Mouse (Mus musculus) forebrain, embryonic 12.5 days (tissue): ENCODE data around the gene Rsrc1. TPM values are rescaled to one million over a fixed set of nuclear protein-coding genes. Genes with fewer than 3 reads are reported as not detected.

Source experiments
- ATAC-seq: fragments of 200-750 bp; cut with Nextera tagmentation; 2 replicates; pipeline ENCODE4 v1.8.0; 2017; ENCODE audit warnings: moderate TSS enrichment; ENCODE audit not compliant: low FRiP score
- H3K27ac ChIP-seq: fragments of 300-500 bp; sonication (generic); 2 replicates; pipeline ENCODE4 v1.5.1; 2016; ENCODE audit warnings: mild to moderate bottlenecking
- H3K27me3 ChIP-seq: fragments of 300-500 bp; sonication (generic); 2 replicates; pipeline ENCODE4 v1.6.1; 2016; ENCODE audit warnings: mild to moderate bottlenecking
- H3K36me3 ChIP-seq: fragments of 300-500 bp; sonication (generic); replicated peaks from 2 replicates; pipeline ENCODE4 v1.6.1; 2016; ENCODE audit warnings: mild to moderate bottlenecking
- H3K4me1 ChIP-seq: fragments of 300-500 bp; sonication (generic); 2 replicates; pipeline ENCODE4 v1.6.1; 2016
- H3K4me2 ChIP-seq: fragments of 300-500 bp; sonication (generic); 2 replicates; pipeline ENCODE4 v1.6.1; 2016; ENCODE audit warnings: mild to moderate bottlenecking, moderate library complexity
- H3K4me3 ChIP-seq: fragments of 300-500 bp; sonication (generic); replicated peaks from 2 replicates; pipeline ENCODE4 v1.5.1; 2016; ENCODE audit warnings: mild to moderate bottlenecking
- H3K9ac ChIP-seq: fragments of 300-500 bp; sonication (generic); 2 replicates; pipeline ENCODE4 v1.6.1; 2016; ENCODE audit warnings: mild to moderate bottlenecking
- H3K9me3 ChIP-seq: fragments of 300-500 bp; sonication (generic); 2 replicates; pipeline ENCODE4 v1.6.1; 2016
- WGBS: fragments of 180-500 bp; shearing (Covaris S2); methylation state at CpG from one replicate; pipeline ENCODE4 v1.1.7; 2016; 5-methylcytosine and 5-hydroxymethylcytosine counted together
- polyA plus RNA-seq: library from polyadenylated mRNA; unstranded; fragments of >200 nt; fragmentation: Nextera tagmentation; extraction: Ambion mirVana; gene quantifications from 2 replicates; pipeline ENCODE4 v1.2.1, GENCODE M21; 2016

The Rsrc1 gene
- polyA plus RNA-seq: 40.3 and 44.5 TPM in 2 replicates

DNA sequence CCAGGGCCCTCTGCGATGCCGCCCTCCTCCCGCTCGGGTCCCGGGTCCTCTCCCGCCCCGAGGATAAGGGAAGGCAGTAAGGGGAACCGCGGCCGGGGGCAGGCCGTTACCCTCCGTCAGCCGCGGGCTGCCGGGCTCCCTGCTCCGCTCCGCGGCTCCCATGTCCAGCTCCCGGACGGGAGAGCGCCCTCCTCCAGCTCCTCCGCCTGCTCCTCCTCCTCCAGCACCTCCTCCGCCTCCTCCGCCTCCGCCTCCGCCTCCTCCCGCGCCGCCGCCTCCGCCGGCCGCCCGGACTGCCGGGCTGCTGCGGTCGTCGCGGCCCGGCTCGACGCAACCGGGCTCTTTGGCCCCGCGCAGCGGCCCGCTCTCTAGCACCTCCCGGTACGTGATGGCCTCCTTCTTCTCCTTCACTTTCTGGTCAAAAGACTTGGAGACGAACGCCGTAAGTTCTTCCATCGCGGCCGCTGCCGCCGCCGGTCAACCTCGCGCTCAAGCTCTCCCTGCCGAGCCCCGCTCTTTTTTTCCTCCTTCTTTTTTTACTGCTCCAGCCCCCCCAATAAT is at the start of gene Rsrc1:
Gene Rsrc1 (plus strand): TSS at position 290 of the 561 bp plus-strand sequence.
- Histone ChIP-seq H3K36me3 (no peaks in the 10 kb centered on the region), H3K27ac (peak within 1 kb of the TSS; percentile 65), H3K4me1 (peaks cover 31% of the 10 kb centered on the region), H3K27me3 (peaks cover 60% of the 10 kb centered on the region), H3K9me3 (no peaks in the 10 kb centered on the region), H3K4me3 (peak within 1 kb of the TSS; percentile 48), H3K9ac (peak within 1 kb of the TSS; percentile 59), H3K4me2 (peak within 1 kb of the TSS; percentile 69)
- WGBS: 1% methylated on average over 55 of the region's 62 CpGs
- peak; percentile 50 for ATAC-seq

DNA sequence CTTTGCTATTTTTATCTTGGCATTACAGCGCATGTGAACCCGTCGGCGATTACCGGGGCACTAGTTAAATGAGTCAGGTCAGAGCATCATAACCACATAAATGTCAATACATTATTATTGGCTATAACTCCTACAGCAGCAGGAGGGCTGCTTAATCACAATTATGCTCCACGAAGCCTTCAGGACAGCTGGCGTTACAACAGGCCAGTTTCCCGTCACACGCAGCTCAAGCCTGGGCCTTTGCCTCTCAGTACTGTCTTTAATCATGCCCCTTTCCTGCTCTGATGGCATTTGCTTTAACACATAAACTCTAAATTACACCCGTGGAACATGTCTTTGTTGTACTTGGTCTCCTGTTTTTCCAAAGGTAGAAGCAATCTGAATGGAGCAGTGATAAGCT is 41.5 kb upstream of the Rsrc1 start:
- Histone ChIP-seq H3K9ac (no peak overlapping the region), H3K4me3 (no peak overlapping the region), H3K27me3 (no peaks in the 10 kb centered on the region), H3K27ac (no peak overlapping the region), H3K4me1 (no peaks in the 10 kb centered on the region), H3K9me3 (no peaks in the 10 kb centered on the region), H3K36me3 (no peaks in the 10 kb centered on the region), H3K4me2 (no peak overlapping the region)
- ATAC-seq: no peak
- WGBS: 64% methylated on average over 10 of the region's 10 CpGs

DNA sequence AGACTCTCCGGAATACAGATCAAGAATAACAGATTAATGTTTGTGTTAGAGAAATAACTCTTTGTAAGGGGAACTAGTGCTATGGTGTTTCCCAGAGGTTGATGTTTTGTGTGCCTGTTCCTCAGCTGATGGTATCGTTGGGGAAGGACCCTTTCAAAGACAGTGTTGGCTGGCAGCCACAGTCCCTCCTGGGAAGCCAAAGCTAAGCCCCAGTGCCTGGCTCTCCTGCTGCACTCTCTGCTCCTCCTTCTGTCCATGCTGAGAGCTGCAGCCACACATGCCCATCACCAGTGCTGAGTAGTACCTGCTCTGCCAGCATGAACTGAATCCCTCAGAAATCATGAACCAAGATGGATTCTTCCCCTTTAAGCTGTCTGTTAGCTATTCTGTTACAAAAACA is 26.1 kb upstream of the Rsrc1 start:
- Histone ChIP-seq H3K4me2 (no peak overlapping the region), H3K27me3 (no peaks in the 10 kb centered on the region), H3K27ac (no peak overlapping the region), H3K36me3 (no peaks in the 10 kb centered on the region), H3K4me1 (no peaks in the 10 kb centered on the region), H3K9ac (no peak overlapping the region), H3K4me3 (no peak overlapping the region), H3K9me3 (no peaks in the 10 kb centered on the region)
- no peak for ATAC-seq
- WGBS: 76% methylated on average over 2 of the region's 2 CpGs

DNA sequence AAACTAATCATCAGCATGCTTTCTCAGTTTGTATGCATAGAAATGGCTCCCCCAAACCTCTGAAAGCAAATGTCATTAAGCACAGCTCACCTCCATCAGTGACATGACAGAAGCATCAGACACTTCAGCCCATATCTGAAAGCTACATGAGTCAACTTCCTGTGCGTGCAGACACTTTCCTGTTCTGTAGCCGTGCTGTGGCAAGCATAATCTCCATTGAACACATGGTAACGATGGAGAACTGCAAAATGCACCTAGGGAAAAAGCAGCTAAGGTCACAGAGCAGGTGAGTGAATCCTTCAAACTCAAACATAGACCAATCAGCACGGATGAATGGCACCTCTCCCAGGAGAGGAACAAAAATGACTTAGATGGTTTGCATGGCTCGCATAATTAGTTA is 21.2 kb upstream of the Rsrc1 start:
- 72% methylated on average over 5 of the region's 5 CpGs for WGBS

DNA sequence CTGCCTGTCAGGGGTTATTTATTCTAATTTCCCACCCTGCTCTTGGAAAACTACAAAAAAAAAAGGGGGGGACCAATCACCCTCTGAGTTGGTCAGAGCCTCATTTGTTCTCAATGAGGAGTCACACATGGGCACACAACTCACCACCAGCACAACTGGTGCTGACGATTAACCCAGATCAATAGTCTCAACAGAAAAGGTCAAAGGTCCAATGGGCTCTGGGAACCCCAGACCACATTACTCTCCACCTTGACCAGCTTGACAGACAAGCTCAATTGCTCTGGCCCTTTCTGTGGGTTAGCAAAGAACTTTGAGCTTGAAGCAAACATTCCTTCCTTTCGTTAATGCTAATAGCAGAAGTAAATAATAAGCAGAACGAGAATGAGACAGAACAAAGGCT is 16.3 kb upstream of the Rsrc1 start:
- no peak for ATAC-seq
- H3K9ac ChIP-seq: no peak overlapping the region
- WGBS: 36% methylated on average over 3 of the region's 3 CpGs
- no peak overlapping the region for H3K27ac ChIP-seq
- H3K4me3 ChIP-seq: no peak overlapping the region
- no peaks in the 10 kb centered on the region for H3K4me1 ChIP-seq
- H3K27me3 ChIP-seq: peaks cover 41% of the 10 kb centered on the region
- no peaks in the 10 kb centered on the region for H3K36me3 ChIP-seq
- H3K4me2 ChIP-seq: no peak overlapping the region
- no peaks in the 10 kb centered on the region for H3K9me3 ChIP-seq

More for the DNA sequence above, 21.2 kb upstream of the Rsrc1 start:
- no peaks in the 10 kb centered on the region for H3K9me3 ChIP-seq
- H3K27me3 ChIP-seq: 0 out of 2 replicates have a peak, but pooled peaks cover 18% of the 10 kb centered on the region
- no peaks in the 10 kb centered on the region for H3K36me3 ChIP-seq
- no peak overlapping the region for H3K27ac ChIP-seq
- ATAC-seq: no peak
- no peak overlapping the region for H3K9ac ChIP-seq
- H3K4me3 ChIP-seq: no peak overlapping the region
- H3K4me2 ChIP-seq: no peak overlapping the region
- H3K4me1 ChIP-seq: no peaks in the 10 kb centered on the region

DNA sequence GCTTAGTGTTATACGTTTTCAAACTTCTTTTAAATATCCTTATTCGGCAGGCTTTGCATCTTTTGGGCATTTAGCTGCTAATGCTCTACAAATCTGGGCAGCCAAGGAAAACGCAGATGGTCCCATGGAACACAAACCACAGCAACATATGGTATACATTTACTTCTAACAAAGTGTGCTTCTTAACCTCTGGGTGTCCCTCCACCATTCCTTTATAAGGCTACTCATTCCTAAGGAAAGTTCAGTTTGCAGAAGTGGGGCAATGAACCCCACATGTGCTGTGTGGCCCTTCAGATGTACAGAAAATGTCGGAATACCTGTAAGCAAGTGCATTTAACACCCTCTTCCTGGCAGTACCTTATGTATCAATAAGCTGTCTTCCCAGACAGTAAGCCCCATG is 13.7 kb upstream of the Rsrc1 start:
- Histone ChIP-seq H3K4me3 (no peak overlapping the region), H3K9me3 (no peaks in the 10 kb centered on the region), H3K4me2 (no peak overlapping the region), H3K36me3 (no peaks in the 10 kb centered on the region), H3K4me1 (peaks cover 10% of the 10 kb centered on the region), H3K9ac (no peak overlapping the region), H3K27me3 (peaks cover 54% of the 10 kb centered on the region), H3K27ac (no peak overlapping the region)
- WGBS: 61% methylated on average over 4 of the region's 4 CpGs
- ATAC-seq: no peak

DNA sequence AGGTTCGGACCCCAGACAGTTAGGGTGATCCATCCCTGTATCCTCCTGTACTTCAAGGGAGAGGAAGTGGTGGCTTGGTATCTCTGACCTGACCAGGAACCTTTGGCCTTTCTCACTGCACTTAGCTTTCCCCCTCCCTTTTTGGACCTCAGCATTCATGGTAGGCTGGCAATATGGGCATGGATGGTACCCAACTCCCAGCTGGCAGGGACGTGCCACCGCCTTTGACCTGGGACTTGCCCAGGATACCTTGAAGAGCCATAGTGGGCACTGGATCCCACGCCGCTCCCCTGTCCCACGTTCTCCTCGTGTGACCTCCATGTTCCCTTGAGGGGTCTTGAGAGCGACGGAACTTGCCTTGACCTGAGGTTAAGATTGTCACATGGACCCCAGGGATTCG is 10.9 kb upstream of the Rsrc1 start:
- no peak for ATAC-seq
- Histone ChIP-seq H3K27ac (no peak overlapping the region), H3K4me2 (peak overlapping the region; percentile 37; the same call in 1 of the 2 replicates), H3K4me1 (peaks cover 18% of the 10 kb centered on the region), H3K27me3 (peaks cover 68% of the 10 kb centered on the region), H3K36me3 (no peaks in the 10 kb centered on the region), H3K4me3 (0 out of 2 replicates have a peak overlapping the region, but pooled peaks have one; percentile 19), H3K9ac (no peak overlapping the region), H3K9me3 (no peaks in the 10 kb centered on the region)
- WGBS: 2% methylated on average over 10 of the region's 10 CpGs

DNA sequence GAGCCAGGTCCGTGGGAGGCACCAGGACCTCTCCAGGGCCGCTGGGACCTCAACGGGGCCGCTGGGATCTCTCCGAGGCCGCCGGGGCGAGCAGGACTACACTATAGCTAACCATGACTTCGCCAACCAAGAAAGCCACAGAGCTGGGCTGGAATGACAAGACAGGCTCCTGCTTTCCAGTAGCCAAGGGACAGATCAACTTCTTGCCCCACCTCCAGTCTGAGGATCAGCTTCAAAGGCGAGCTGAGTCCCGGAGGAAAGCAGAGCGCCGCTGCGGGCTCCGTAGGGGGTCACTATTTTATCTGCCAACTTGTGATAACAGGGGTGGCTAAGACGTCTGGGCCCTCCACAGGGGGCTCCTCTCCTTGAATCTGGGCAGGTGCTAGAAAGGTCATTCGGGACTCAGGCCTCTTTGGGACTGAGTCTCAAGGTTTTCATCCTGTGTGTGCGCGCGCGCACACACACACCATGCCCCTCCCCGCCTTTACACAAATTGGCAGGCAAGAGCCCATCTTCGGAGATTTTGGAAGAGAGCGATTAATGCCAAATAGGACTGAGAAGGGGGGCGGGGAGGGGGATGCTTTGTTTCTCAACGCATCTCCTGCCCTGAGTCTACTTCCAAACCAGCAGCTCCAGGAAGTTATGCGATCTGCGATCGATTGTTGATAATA is 10.4 kb upstream of the Rsrc1 start:
- Histone ChIP-seq H3K27ac (no peak overlapping the region), H3K9ac (no peak overlapping the region), H3K27me3 (peaks cover 65% of the 10 kb centered on the region), H3K4me1 (peaks cover 18% of the 10 kb centered on the region), H3K36me3 (no peaks in the 10 kb centered on the region), H3K4me2 (peak overlapping the region; percentile 37), H3K4me3 (peak overlapping the region; percentile 19; the same call in 1 of the 2 replicates), H3K9me3 (no peaks in the 10 kb centered on the region)
- ATAC-seq: no peak; the same call in 1 of the 2 replicates
- under 1% methylated on average over 29 of the region's 29 CpGs for WGBS

DNA sequence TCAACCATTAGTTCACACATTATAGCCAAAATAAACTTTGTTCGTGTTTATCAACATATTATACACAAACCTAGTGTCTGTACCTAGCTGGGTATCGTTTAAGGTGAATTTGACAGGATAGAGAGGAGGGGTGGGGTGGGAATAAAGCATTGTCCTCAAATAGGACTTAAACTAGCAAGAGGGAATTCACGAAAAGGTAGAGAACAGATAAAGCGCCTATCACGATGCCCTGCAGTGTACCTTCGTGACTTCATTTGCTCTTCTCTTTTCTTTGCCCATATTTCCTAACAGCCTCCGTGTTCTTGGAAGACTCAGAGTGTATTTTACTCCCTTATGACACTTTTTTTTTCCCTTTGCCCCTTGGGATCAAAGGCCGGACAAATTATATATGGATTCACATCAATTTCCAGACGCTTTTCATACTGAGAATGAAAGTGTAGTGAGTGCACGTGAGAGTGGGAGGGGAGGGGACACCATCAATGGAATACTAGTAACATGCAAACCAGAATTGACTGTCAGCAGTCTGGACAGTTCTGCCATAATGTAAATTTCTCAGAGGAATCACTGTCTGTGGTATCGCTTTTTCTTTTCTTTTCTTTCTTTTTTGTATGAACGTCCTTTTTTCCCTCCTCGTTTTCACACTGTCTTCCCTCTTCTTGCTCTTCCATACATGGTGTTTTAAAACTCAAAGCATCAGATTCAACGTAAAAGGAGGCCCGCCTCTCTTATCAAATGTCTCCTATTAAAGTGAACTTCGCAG is 8.8 kb upstream of the Rsrc1 start:
- Histone ChIP-seq H3K27me3 (peaks cover 69% of the 10 kb centered on the region), H3K27ac (no peak overlapping the region), H3K4me2 (no peak overlapping the region), H3K9ac (no peak overlapping the region), H3K36me3 (no peaks in the 10 kb centered on the region), H3K4me1 (peaks cover 18% of the 10 kb centered on the region), H3K9me3 (no peaks in the 10 kb centered on the region), H3K4me3 (no peak overlapping the region)
- ATAC-seq: no peak
- WGBS: 4% methylated on average over 16 of the region's 16 CpGs

DNA sequence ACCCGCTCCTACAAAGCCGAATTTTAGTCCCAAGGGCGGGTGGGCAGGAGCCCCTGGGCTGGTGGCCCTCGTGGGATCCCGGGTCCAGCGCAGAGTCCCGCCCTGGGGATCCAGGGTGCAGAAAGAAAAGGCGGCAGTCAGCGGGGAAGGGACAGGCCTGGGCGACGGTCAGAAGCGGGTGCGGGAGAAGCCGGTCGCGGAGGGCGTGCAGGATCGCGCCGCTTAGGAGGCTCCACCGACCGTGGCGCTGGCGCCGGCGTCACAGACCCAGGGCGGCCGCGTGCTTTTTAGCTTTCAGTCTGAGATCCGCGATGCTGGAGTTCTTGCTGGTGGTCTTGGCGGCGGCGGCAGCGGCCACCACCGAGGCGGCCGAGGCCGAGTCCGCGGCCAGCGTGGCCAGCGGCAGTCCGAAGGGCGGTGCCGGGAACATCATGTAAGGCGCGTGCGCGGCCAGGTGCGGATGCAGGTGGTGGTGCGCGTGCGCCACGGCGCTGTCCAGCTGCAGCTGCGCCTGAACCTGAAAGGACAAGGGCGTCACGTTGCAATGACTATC is 7.7 kb upstream of the Rsrc1 start:
- peak overlapping the region; percentile 47 for H3K4me3 ChIP-seq
- peaks cover 19% of the 10 kb centered on the region for H3K4me1 ChIP-seq
- peak overlapping the region; percentile 44 for H3K9ac ChIP-seq
- H3K27ac ChIP-seq: no peak overlapping the region
- no peaks in the 10 kb centered on the region for H3K36me3 ChIP-seq
- 0% methylated on average over 59 of the region's 59 CpGs for WGBS
- peak; percentile 78 for ATAC-seq
- H3K4me2 ChIP-seq: peak overlapping the region; percentile 71
- peaks cover 68% of the 10 kb centered on the region for H3K27me3 ChIP-seq
- H3K9me3 ChIP-seq: no peaks in the 10 kb centered on the region

DNA sequence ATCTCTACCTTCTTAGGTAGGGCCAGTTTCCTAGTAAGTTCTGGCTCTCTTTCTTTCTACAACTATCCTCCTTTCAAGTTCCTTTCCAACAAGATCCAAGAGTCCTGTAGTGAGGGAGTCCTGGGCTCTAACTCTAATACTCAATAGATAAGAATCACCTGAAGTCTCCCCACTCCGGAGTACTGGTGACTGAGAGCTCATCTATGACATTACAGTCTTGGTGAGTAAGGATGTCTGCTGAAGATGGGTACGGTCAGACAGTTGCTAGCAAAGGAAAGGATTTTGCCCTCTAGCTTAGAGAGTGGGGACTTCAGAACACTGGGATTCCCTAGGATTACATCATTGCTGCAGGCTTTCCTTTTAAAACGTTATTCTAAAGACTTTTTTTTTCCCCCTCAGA is 6.7 kb upstream of the Rsrc1 start:
- no peak overlapping the region for H3K4me3 ChIP-seq
- H3K9ac ChIP-seq: no peak overlapping the region
- 12% methylated on average over 3 of the region's 3 CpGs for WGBS
- H3K4me1 ChIP-seq: peaks cover 28% of the 10 kb centered on the region
- no peak overlapping the region for H3K27ac ChIP-seq
- no peak overlapping the region for H3K4me2 ChIP-seq
- no peaks in the 10 kb centered on the region for H3K9me3 ChIP-seq
- peaks cover 77% of the 10 kb centered on the region for H3K27me3 ChIP-seq
- H3K36me3 ChIP-seq: no peaks in the 10 kb centered on the region
- ATAC-seq: no peak

DNA sequence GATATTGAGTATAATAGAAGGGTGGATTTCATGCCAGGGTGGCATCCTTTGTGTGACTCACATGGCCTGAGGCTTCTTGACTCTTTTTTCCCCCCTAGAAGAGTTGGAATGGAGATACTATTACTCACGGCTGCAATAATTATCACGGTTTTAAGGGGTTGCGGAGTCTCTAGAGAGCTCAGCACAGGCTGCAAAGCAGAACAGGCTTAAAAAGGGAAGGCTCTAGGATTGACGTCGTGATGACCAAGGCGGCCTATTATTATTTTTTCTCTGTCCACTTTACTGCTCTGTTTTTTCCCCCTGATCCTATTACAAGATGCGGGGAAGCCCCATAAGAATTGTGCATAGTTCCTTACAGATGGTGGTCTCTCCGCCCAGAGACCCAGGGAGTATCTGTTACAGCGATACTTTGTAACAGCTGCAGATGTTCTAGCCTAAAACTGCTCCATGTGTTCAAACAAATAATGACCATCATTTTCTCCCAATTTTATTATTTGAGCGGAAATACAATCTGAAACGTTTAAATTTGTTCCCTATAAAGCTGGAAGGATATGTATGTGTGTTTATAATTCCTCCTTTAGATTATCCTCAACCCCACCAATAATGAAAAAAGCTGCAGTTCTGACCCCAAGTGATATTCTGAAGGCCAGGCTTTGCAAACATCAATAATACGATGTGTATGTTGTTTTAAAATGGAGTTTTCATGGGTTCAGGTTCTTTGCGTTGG is 4.1 kb upstream of the Rsrc1 start:
- H3K27ac ChIP-seq: 0 out of 2 replicates have a peak overlapping the region, but pooled peaks have one; percentile 25
- peaks cover 82% of the 10 kb centered on the region for H3K27me3 ChIP-seq
- 0 out of 2 replicates have a peak overlapping the region, but pooled peaks have one; percentile 1 for H3K4me2 ChIP-seq
- H3K9ac ChIP-seq: no peak overlapping the region
- H3K4me3 ChIP-seq: no peak overlapping the region
- WGBS: 3% methylated on average over 13 of the region's 13 CpGs
- peaks cover 33% of the 10 kb centered on the region for H3K4me1 ChIP-seq
- H3K9me3 ChIP-seq: no peaks in the 10 kb centered on the region
- ATAC-seq: no peak
- no peaks in the 10 kb centered on the region for H3K36me3 ChIP-seq
